Mouse (Mus musculus): ENCODE data around the gene Rpl39.
A peak's percentile ranks its signal among the peaks of the same experiment; 100 is the strongest.

DNA sequence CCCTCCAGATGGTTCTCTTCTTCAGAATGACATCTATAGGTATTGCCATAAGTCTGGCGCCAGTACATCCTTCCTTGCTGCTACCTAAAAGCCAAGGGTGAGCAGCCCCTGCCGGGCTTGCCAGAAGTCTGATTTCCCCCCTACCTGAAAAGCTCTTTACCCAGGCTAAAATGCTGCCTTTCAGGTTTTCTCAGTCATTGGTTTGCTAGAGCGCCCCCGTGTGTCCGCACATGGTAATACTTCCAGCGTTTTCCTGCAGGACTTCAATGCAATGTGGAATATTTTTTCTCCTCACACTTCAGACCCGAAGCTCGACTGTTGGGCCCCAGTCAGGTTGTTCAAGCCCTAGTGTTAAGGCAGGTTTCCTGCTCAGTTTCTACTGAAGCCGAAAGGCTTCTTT lies 42.5 kb downstream of the Rpl39 start:
- TF ChIP-seq POLR2A (IDR thresholded peaks at IDR 0.05; ENCODE audit: borderline replicate concordance, extremely low read depth, low read depth, low read length), result no peak
- peak; percentile 48; the same call in 1 of the 2 replicates for TF ChIP-seq CTCF (IDR thresholded peaks at IDR 0.05; ENCODE audit: insufficient read depth, low read length)
